Mouse (Mus musculus) adrenal gland, adult 8-10 months (tissue): ENCODE measurements around the gene Tlnrd1. TPM values are rescaled to one million over a fixed set of nuclear protein-coding genes. Genes with fewer than 3 reads are reported as not detected.

Experiments
- DNase-seq: peaks from one replicate; pipeline ENCODE4 v3.0.0; 2022
- total RNA-seq, 4 experiments: library from RNA; stranded (reverse); gene quantifications; 2 replicates each; pipeline ENCODE4 v1.2.4; 2022

The Tlnrd1 gene
- total RNA-seq, 4 experiments from 2014 or later, result 14.9 to 17.2 (median 15.9) TPM

DNA sequence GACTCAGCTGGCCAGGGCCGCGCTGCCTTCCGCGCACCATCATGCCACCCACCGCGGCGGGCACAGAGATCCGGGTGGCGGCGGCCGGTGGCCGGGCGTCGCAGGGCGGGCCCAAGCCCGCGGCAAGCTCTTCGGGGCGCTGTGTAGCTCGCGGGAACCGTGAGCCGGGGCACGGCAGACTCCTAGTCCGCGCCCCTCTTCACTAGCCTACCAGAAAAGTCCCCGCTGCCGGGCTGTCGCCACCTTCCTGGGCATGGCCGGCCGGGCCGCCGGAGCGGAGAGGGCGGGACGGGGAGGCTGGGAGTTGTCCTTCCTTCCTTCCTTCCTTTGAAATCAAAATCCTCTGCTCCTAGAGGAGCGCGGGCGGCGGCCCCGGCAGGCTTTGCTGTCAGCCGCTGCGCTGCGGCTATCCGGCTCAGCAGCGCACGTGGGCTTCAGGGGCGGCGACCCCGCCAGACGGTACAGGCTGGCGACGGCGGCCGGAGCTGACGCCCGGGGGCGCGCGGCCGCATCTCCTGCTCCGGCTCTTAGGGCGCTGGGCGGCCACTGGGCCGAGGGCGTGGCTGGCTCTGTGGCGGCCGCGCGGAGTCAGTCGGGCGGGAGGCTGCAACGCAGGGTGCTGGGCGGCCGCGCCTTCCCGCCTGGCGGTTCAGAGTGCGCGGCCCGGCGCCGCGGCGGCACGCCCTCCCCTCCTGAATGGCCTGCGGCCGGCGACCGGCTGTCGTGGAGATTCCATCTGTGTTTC, 657 bp downstream of the Tlnrd1 start:
- DNase-seq, result peak; percentile 72

GRCm38 (mm10) chr7:83882633-83883275, 1.4 kb downstream of the Tlnrd1 start:
- peak; percentile 63 for DNase-seq

- peak; percentile 23 for DNase-seq
Measured at GRCm38 (mm10) chr7:83882150-83882632, 1.9 kb downstream of the Tlnrd1 start.

DNA sequence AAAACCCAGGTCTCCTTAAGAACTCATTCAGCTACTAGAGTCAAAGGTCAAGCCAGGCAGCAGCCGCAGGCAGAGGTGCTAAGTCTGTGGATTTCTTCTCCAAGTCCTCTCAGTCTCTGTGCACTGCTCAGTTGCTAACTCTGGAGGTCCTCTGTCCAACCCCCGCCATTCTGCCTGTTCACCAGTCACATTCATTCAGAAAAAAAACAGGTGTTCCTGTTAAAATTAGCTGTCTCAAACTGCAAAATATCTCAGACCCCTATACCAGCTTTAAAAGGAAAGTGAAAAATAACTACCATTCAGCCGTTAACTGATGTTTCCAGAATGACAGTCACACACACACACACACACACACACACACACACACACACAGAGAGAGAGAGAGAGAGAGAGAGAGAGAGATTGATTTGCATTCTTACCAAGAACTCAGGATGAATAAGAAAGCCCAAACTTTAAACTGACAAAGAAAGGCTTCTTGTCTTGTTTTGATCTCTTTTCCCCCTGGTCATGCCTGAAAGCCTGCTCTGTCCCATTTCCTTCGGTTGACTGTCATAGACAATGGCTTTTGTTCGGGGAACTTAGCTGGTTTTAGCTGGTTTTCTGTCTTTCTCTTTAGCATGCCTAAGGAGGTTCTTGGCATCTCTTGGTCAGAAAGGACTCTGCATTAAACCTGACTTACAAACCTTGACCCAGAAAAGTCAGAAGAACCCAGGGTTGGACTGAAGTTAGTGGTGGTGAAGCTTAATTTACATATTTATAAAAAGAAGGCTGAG, 5.2 kb downstream of the Tlnrd1 start:
- DNase-seq, result no peak

DNA sequence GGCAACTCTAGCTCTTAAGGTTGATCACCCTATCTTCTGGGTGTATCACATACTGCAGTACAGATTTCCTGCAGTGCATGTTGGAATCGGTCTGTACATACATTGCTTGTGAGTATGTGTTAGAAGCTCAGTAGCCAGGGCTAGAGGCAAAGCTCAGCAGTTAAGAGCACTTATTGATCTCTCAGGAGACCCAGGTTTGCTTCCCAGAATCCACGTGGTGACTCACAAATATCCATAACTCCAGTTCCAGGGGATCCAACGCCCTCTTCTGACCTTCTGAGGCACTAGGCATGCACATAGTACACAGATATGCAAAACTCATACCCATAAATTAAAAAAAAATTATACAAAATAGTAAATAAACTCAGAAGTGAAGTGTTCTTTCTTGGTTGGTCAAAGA, 7.0 kb downstream of the Tlnrd1 start:
- no peak for DNase-seq

- DNase-seq, result no peak
Measured at GRCm38 (mm10) chr7:83869839-83870543, 14.1 kb downstream of the Tlnrd1 start.

- DNase-seq, result no peak
Measured at GRCm38 (mm10) chr7:83868200-83868599, 15.9 kb downstream of the Tlnrd1 start.

- DNase-seq, result no peak
Measured at GRCm38 (mm10) chr7:83863554-83863953, 20.6 kb downstream of the Tlnrd1 start.

DNA sequence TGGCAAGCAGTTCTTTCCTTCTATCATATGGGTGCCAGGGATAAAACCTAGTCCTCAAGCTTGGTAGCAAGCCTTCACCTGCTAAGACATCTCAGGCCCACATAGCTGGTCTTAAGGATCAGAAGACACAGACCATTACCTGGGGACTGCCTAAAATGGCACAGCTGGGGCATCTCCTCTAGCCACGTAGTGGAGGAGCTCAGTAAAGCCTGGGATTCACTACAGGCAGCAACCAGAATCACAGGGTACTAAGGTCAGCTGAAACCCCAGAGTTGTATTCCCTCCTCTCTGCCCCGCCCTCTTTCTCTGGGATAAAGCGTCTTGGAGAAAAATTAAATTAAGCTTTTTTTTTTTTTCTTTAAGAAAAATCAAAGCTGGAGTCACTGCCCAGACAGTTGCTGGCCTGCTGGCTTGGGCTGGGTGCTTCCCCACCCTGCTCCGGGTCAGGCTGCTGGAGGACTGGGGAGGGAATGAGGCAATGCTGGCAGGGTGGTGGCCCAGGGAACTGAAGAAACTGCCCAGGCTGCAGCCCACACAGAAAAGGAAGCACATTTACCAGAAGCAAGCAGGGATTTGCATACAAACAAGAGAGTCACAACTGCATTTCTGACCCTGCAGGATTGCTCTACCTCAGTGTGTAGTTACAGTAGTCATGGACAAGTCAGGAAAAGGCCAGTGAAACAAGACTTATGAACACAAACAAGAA, 24.6 kb downstream of the Tlnrd1 start:
- DNase-seq, result no peak

GRCm38 (mm10) chr7:83857921-83858320, 26.2 kb downstream of the Tlnrd1 start:
- DNase-seq, result no peak

- no peak for DNase-seq
Measured at GRCm38 (mm10) chr7:83857208-83857488, 27.0 kb downstream of the Tlnrd1 start.

DNA sequence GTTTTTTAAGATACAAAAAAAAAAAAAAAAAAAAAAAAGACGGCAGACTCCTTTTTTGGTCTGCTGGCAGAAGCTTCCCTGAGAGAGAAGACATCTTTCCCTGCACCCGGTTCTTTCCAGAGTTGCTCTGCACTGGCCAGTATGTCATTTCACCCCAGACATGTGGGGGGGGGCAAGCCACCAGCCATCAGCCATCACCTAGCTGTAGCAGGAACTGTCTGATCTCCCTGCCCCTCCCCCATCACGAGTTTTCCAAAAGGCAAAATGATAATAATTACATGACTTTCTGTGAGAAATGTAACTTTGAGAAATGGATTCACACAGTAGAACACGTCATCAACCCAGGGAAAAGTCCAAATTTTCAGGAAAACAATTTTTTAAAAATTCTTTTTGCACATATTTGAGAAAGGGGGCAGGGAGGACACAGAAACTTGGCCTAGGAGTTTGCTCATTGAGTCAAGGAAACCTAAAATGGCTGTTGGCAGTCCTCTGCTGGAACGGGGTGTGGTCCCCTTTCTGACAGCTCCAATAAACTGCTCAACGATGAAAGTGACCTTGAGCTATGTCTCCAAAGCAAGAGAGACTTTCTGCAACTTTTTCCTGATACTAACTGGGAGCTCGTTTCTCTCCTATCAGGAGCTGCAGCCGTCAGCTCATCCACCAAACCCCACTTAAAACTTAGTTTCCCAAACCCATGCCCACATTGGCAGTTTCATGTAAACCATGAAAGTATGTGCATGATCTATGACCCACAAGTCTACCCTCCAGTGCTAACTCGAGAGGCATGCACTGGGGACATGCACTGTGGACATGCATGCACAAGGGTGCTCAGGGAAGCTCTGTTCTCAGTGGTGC, 27.5 kb downstream of the Tlnrd1 start:
- no peak for DNase-seq

DNA sequence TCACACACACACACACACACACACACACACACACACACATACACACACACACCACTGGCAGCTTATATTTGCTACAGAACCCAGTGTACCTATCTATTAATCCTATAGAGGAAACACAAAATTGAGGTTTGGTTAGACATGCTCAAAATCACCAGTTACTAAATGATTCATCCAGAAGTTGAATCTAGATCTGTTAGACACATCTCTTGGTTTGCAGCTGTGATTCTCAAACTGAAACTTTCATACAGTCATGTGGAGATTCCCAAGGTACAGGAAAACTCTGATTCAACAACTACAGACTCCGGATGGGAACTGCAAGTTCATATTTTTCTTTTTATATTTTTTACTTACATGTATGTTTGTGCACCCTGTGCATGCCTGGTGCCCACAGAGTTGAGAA, 28.9 kb downstream of the Tlnrd1 start:
- no peak for DNase-seq

DNA sequence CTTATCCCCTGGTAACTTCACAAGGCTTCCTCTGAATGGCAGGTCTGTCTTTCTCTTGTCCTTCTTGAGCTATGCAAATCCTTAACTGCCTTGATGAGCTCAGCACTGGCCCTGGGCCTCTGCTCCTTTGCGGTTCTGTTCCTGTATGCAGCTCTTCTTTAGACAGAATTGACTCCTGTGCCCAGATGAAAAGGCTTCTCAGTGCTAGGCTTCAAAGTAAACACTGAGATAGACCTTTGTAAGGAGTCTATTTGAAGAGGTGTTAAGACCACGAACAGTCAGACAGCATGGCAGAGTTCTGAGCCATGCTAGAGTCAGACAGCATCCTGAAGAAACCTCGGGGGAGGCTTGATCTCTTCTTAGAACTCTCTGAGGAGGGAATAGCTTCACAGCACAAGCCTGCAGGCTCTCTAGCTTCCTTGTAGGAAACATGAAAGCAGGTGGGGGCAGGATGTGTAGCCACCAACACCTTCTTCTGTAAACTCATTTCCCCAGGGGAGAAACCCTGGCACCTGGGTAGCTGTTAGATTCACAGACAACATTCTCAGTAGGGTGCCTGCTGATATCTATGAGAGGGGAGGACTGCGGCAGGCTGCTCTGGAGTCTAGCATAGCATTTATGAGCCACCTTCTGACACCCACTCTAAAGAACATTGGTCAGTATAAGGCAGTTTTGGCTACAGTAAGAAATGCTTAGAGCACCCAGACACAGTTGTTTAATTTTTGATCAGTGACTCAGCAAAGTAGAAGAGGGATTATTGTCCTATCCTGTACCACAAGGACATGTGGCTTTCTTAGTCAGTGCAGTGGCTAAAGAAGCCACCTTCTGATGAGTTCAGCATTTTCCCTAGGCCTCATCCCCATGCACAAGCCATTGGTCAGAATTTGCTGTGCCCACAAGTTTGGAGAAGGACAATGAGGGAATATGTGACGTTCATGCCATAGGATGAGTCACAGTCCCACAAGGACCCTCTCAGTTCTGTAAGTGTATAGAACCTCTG, 31.4 kb downstream of the Tlnrd1 start:
- DNase-seq, result no peak

DNA sequence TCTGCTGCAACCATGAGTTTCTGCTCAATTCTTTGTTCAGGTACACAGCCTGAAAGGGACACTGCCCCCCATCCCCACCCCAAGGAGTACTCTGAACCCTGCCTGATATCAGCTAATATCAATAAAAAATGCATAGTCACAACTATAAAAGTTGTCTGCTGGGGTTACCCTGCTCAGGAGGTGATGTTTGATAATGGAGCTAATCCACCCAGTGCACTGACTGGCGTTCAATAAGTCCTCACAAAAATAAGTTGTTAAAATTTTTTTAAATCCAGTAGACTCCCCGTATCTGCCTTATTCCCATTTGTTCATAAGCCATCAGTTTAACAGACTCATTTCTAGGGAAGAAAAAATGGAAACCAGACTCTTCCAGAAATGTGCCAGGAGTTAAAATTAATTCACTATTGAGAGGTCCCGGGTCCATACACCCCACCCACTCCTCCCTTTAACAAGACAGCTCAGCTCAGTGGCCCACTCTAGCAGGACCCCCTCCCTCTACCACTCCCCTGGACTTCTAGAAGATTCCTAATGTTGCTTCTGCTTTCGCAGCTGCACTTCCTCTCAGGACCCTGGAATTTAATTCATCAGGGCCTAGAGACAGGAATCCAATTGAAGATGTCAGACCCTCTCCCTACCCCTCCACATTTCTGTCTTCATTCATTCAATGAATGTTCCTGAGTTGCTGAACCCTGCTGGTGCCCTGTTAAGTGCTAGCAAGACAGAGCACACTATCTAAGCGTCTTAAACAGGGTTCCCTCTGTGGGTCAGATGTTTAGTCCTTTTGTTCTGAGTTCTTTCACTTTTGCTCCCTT, 32.3 kb downstream of the Tlnrd1 start:
- DNase-seq, result no peak

DNA sequence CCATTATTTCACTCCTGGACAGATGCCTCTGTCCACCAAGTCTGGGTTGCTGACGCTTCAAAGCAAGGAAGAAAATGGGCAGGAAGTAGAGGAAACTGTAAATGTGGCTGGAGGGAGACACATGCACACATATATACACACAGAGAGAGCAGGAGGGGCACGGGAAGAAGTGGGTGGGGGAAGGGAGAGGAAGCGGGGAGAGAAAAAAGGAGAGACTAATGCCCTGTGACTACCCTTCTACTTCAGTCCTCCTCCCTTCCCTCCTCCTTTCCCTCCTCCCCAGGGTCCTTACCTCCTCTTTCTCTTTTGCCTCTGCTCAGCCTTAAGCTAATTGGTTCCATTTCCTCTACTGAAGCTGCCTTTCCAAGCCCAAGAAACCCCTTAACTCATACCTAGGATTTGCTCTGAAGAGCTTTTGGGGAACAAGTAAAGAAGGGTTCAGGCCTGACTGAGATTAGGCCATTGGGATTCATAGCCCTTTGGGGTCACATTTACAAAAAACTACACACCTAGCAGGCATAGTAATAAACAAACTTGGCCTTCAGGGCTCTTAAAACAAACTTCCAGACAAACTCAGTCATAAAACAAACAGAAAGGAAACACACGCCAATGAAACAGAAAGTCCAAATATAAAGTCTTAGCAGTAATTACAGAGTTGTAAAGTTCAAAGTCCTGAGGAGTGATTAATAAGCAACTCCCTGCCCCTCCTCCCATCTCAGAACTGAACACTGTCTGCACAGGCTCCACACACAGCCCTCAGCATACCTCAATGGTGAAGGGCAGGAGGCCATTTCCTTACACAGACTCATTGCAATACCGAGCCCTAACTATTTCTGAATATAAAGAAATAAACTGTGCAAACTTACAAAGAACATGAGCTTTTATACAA, 36.7 kb downstream of the Tlnrd1 start:
- no peak for DNase-seq

DNA sequence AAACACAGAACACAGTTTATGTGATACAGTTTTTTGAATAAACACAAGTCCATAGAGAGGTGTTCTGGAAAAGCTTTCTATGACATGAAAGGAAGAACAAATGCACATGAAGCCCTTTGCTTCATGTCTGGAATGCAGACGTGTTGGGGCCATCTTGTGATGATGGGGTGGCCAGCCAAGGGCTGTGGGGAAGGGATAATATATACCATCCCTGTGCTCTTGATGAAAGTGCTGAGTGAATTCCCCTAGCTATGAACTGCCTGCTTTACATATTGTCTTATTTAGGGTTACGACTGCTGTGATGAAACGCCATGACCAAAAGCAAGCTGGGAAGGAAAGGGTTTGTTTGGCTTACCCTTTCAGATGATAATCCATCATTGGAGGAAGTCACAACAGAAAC, 39.3 kb downstream of the Tlnrd1 start:
- DNase-seq, result no peak
